ENCODE assay signal across 31 mouse cellular contexts in the genomic region with DNA sequence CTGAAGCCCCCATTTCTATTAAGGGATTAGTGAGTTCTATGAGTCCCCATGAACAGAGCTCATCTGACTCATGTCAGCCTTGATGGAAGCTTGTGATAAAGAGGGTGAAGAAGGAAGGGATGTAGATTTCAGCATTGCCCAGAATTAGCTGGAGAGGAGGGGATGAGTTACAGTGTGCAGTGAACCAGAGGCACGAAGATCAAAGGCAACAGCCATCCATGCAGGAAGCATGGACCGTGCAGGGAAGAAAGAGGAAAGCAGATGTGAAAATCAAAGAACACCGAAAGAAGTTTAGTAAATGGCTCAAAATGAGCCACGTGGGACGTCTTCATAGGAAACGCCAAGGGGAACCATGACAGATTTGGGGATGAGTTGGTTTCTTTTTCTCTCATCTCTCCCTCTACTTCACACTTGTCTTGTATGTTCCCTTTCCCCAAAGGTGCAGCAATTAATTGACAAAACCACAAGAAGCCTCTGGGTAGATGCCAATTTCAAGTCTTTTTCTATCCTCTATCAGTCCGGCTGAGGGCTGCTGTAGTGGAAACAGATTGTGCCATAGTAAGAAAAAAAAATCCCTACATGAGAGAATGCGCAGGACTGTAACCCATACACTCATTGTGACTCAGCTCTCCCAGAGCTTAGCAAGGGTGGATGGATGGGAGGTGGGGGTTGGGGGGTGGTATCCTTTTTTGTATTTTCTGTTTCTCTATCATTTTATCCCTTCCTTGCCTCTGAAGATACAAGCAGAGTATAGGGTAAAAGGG.
DNase-seq lines count a peak whose midpoint lies in the region; ATAC-seq lines count a peak whose summit lies in the region.
"Had no signal": no experiment of that assay in that cellular context is flagged by ENCODE, and none has a peak within 500 bp of the region (broad histone marks: within the 10 kb centered on the region; RNA-seq: fewer than 3 reads in every experiment).

No protein-coding gene starts in this region.

- peak; percentile 21 for DNase-seq in embryonic facial prominence, embryonic 11.5 days (ENCODE audit: low spot score)
- no peak for DNase-seq in embryonic facial prominence, embryonic 10.5 days (ENCODE audit: low spot score)
- no peak for DNase-seq in midbrain, embryonic 10.5 days (ENCODE audit: low spot score)
- peak; percentile 59 for DNase-seq in mesoderm, embryonic 11.5 days (ENCODE audit: low read depth, low spot score)
- DNase-seq in gastrocnemius, postnatal 14 days, result no peak
- DNase-seq: adrenal gland, postnatal 10 days; cerebellum, adult 11 months; cerebellum, adult 9-11 months; gastrocnemius, adult 2 months; heart, adult 2 months; heart, postnatal 10 days; kidney, adult 18-20 months; liver; lung, adult 2 months; lung, postnatal 10 days; right cerebral cortex, adult 18-20 months; spleen, adult 18-20 months; thymus, postnatal 14 days had no signal

- no peaks in the 10 kb centered on the region for H3K4me1 ChIP-seq in embryonic facial prominence, embryonic 11.5 days (ENCODE audit: control insufficient read depth, insufficient read depth, low read length)
- no peaks in the 10 kb centered on the region for H3K4me1 ChIP-seq in embryonic facial prominence, embryonic 10.5 days
- H3K4me1 ChIP-seq in midbrain, embryonic 13.5 days (replicated peaks), result no peaks in the 10 kb centered on the region
- no peaks in the 10 kb centered on the region for H3K4me1 ChIP-seq in midbrain, embryonic 10.5 days
- no peaks in the 10 kb centered on the region for H3K4me1 ChIP-seq in intestine, embryonic 15.5 days (replicated peaks)
- H3K4me1 ChIP-seq: embryonic facial prominence, embryonic 13.5 days; forebrain, embryonic 10.5 days; forebrain, embryonic 15.5 days; heart, embryonic 13.5 days; hindbrain, embryonic 15.5 days; midbrain, embryonic 12.5 days; neural tube, embryonic 12.5 days had no signal

- no peak overlapping the region for H3K27ac ChIP-seq in embryonic facial prominence, embryonic 11.5 days (replicated peaks; ENCODE audit: low read depth, low read length)
- no peak overlapping the region for H3K27ac ChIP-seq in embryonic facial prominence, embryonic 10.5 days (replicated peaks)
- H3K27ac ChIP-seq in midbrain, embryonic 13.5 days, result no peak overlapping the region
- no peak overlapping the region for H3K27ac ChIP-seq in midbrain, embryonic 10.5 days (replicated peaks)
- H3K27ac ChIP-seq in intestine, embryonic 15.5 days, result no peak overlapping the region
- H3K27ac ChIP-seq: embryonic facial prominence, embryonic 13.5 days; forebrain, embryonic 10.5 days; forebrain, embryonic 15.5 days; gastrocnemius, adult 2 months; heart, adult 2 months; heart, embryonic 13.5 days; hindbrain, embryonic 15.5 days; liver, embryonic 14.5 days; midbrain, embryonic 12.5 days; neural tube, embryonic 12.5 days had no signal

- intact Hi-C loops in gastrocnemius, postnatal 14 days (cut with DNase I; ENCODE audit: low total_unique reads), result no loop called here

- H3K27me3 ChIP-seq in embryonic facial prominence, embryonic 11.5 days (ENCODE audit: control insufficient read depth, insufficient read depth, low read length), result no peaks in the 10 kb centered on the region
- H3K27me3 ChIP-seq in embryonic facial prominence, embryonic 10.5 days (replicated peaks; ENCODE audit: low read depth, poor library complexity, severe bottlenecking), result no peaks in the 10 kb centered on the region
- no peaks in the 10 kb centered on the region for H3K27me3 ChIP-seq in midbrain, embryonic 13.5 days
- H3K27me3 ChIP-seq in midbrain, embryonic 10.5 days (ENCODE audit: low read depth, poor library complexity, severe bottlenecking), result no peaks in the 10 kb centered on the region
- H3K27me3 ChIP-seq in intestine, embryonic 15.5 days (replicated peaks), result no peaks in the 10 kb centered on the region
- H3K27me3 ChIP-seq: forebrain, embryonic 15.5 days; heart, embryonic 13.5 days; hindbrain, embryonic 15.5 days; midbrain, embryonic 12.5 days; neural tube, embryonic 12.5 days; Patski had no signal

- no peak for ATAC-seq in embryonic facial prominence, embryonic 11.5 days (replicated peaks; ENCODE audit: insufficient number of reproducible peaks, low FRiP score, low TSS enrichment, low read depth)
- ATAC-seq in midbrain, embryonic 13.5 days, result 0 out of 2 replicates have a peak, but pooled peaks have one; percentile 58
- no peak for ATAC-seq in intestine, embryonic 15.5 days
- ATAC-seq: forebrain, embryonic 15.5 days; inflammation-experienced regulatory T-cells, adult 6 months; Patski had no signal

- no peaks in the 10 kb centered on the region for H3K36me3 ChIP-seq in embryonic facial prominence, embryonic 11.5 days (replicated peaks; ENCODE audit: control insufficient read depth, insufficient read depth, low read depth, low read length)
- H3K36me3 ChIP-seq in embryonic facial prominence, embryonic 10.5 days (replicated peaks), result no peaks in the 10 kb centered on the region
- no peaks in the 10 kb centered on the region for H3K36me3 ChIP-seq in midbrain, embryonic 13.5 days
- H3K36me3 ChIP-seq in midbrain, embryonic 10.5 days, result no peaks in the 10 kb centered on the region
- H3K36me3 ChIP-seq in intestine, embryonic 15.5 days, result no peaks in the 10 kb centered on the region
- H3K36me3 ChIP-seq: embryonic facial prominence, embryonic 13.5 days; forebrain, embryonic 10.5 days; forebrain, embryonic 15.5 days; heart, embryonic 13.5 days; hindbrain, embryonic 15.5 days; midbrain, embryonic 12.5 days; neural tube, embryonic 12.5 days had no signal

- no peaks in the 10 kb centered on the region for H3K9me3 ChIP-seq in embryonic facial prominence, embryonic 11.5 days (replicated peaks; ENCODE audit: control insufficient read depth, low read length)
- H3K9me3 ChIP-seq in embryonic facial prominence, embryonic 10.5 days, result no peaks in the 10 kb centered on the region
- H3K9me3 ChIP-seq in midbrain, embryonic 13.5 days, result no peaks in the 10 kb centered on the region
- H3K9me3 ChIP-seq in midbrain, embryonic 10.5 days (replicated peaks), result no peaks in the 10 kb centered on the region
- H3K9me3 ChIP-seq in intestine, embryonic 15.5 days, result no peaks in the 10 kb centered on the region
- H3K9me3 ChIP-seq: embryonic facial prominence, embryonic 13.5 days; forebrain, embryonic 10.5 days; forebrain, embryonic 15.5 days; heart, embryonic 13.5 days; hindbrain, embryonic 15.5 days; midbrain, embryonic 12.5 days; neural tube, embryonic 12.5 days had no signal

- H3K4me3 ChIP-seq in embryonic facial prominence, embryonic 11.5 days (ENCODE audit: low read depth, low read length), result no peak overlapping the region
- H3K4me3 ChIP-seq in embryonic facial prominence, embryonic 10.5 days, result no peak overlapping the region
- H3K4me3 ChIP-seq in midbrain, embryonic 13.5 days (replicated peaks), result no peak overlapping the region
- H3K4me3 ChIP-seq in midbrain, embryonic 10.5 days, result no peak overlapping the region
- H3K4me3 ChIP-seq in intestine, embryonic 15.5 days (replicated peaks), result no peak overlapping the region
- H3K4me3 ChIP-seq: embryonic facial prominence, embryonic 13.5 days; forebrain, embryonic 10.5 days; forebrain, embryonic 15.5 days; gastrocnemius, adult 2 months; heart, adult 2 months; heart, embryonic 13.5 days; hindbrain, embryonic 15.5 days; midbrain, embryonic 12.5 days; myocyte; neural tube, embryonic 12.5 days had no signal

- WGBS in embryonic facial prominence, embryonic 11.5 days, result 52% methylated on average over 8 of the region's 8 CpGs
- WGBS in embryonic facial prominence, embryonic 10.5 days, result 69% methylated on average over 8 of the region's 8 CpGs
- WGBS in midbrain, embryonic 13.5 days, result 57% methylated on average over 8 of the region's 8 CpGs
- 76% methylated on average over 8 of the region's 8 CpGs for WGBS in midbrain, embryonic 10.5 days
- WGBS in intestine, embryonic 15.5 days, result 85% methylated on average over 8 of the region's 8 CpGs

- no peak overlapping the region for H3K9ac ChIP-seq in embryonic facial prominence, embryonic 11.5 days (replicated peaks; ENCODE audit: low read length)
- H3K9ac ChIP-seq in midbrain, embryonic 13.5 days (replicated peaks), result no peak overlapping the region
- H3K9ac ChIP-seq in intestine, embryonic 15.5 days, result no peak overlapping the region
- H3K9ac ChIP-seq: embryonic facial prominence, embryonic 13.5 days; forebrain, embryonic 15.5 days; heart, embryonic 13.5 days; hindbrain, embryonic 15.5 days; liver, embryonic 14.5 days; midbrain, embryonic 12.5 days; neural tube, embryonic 12.5 days had no signal

- no peak overlapping the region for H3K4me2 ChIP-seq in embryonic facial prominence, embryonic 11.5 days (ENCODE audit: low read depth, low read length)
- no peak overlapping the region for H3K4me2 ChIP-seq in midbrain, embryonic 13.5 days (replicated peaks)
- no peak overlapping the region for H3K4me2 ChIP-seq in intestine, embryonic 15.5 days (replicated peaks)
- H3K4me2 ChIP-seq: embryonic facial prominence, embryonic 13.5 days; forebrain, embryonic 15.5 days; heart, embryonic 13.5 days; hindbrain, embryonic 15.5 days; midbrain, embryonic 12.5 days; neural tube, embryonic 12.5 days had no signal

Comparison
In these comparisons a context has a peak if more than half of its experiments do, and no peak if none do; other contexts are left out.
1. DNase-seq: peak in embryonic facial prominence, embryonic 11.5 days (single experiment) and mesoderm, embryonic 11.5 days (single experiment); none in embryonic facial prominence, embryonic 10.5 days (single experiment), midbrain, embryonic 10.5 days (single experiment) and gastrocnemius, postnatal 14 days (single experiment).